Mouse (Mus musculus) left cerebral cortex, adult 18-20 months (tissue): ENCODE results near the gene Itm2c. TPM values are rescaled to one million over a fixed set of nuclear protein-coding genes. Genes with fewer than 3 reads are reported as not detected.

ENCODE experiments used
- DNase-seq, 2 experiments: peaks; one replicate each; pipeline ENCODE4 v3.0.0; 2021 to 2022; ENCODE audit warnings: low spot score in 2 of 2, mixed read lengths in 1 of 2
- long read RNA-seq, 2 experiments: library from polyadenylated mRNA; stranded (forward); transcript quantifications; one replicate each; pipeline ENCODE4 v2.0.0; 2021
- total RNA-seq, 2 experiments: library from RNA; stranded (reverse); gene quantifications; 2 replicates each; pipeline ENCODE4 v1.2.3; 2021

Gene Itm2c
- 100 to 1,000 TPM; 731 to 809 TPM for total RNA-seq
- long read RNA-seq, experiment 1, transcript Itm2c-201 (6 exons, 2,230 nt), result major isoform, 1,148 of 1,299 reads
- long read RNA-seq, experiment 1, transcript Itm2c-202 (3 exons, 768 nt), result minor isoform, 13 of 1,299 reads
- long read RNA-seq, experiment 1, partial matches to known transcripts, result 118 of 1,299 reads
- long read RNA-seq, experiment 1, other reads (novel, unspliced or antisense), result 20 of 1,299 reads
- long read RNA-seq, experiment 2, transcript Itm2c-202 (3 exons, 768 nt), result minor isoform, 17 of 1,056 reads
- long read RNA-seq, experiment 2, transcript Itm2c-201 (6 exons, 2,230 nt), result major isoform, 928 of 1,056 reads
- long read RNA-seq, experiment 2, partial matches to known transcripts, result 95 of 1,056 reads
- long read RNA-seq, experiment 2, other reads (novel, unspliced or antisense), result 16 of 1,056 reads

DNA sequence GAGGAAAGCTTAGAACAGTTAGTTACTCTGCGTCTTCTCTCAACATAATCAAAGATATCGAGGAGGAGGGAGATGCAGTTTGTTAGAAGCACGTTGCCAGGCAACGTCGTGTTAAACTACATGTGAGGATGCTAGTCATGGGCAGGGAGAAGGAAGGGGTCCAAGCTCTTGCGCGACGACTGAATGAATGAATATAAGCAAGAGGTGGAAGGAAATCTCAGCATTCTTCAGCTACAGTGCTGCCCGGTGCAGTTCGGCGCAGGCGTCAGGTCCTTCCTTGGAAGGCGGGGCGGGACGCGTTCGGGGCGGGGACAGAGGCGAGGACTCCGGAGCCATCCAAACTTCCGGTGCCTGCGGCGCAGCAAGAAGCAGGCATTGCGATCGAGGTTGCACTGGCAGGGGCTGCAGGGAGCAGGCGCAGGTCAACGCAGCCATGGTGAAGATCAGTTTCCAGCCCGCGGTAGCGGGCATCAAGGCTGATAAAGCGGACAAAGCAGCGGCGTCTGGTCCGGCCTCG is at the start of gene Itm2c:
TSS of gene Itm2c (plus strand) at position 51 of the 517 bp plus-strand sequence.
- peak; percentile 92 to 93 for DNase-seq

DNA sequence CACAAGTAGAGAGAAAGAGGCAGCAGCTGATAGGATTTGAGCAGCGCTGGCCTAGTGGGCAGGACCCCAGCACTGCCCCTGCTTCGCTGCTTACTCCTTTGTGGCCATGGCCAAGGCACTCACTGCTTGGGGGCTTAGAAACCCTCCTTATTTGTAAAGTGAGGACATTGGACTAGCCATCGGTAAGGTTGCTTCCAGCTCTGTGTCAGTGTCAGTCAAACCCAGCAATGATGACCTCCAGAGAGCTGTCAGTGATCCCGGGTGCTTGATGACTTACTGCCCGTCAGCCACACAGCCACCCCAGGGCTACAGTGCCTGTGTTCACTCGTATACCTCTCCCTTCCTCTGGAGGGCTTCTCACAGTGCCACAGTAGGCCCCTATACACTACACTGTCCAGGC is 49.1 kb upstream of the Itm2c start:
- no peak for DNase-seq

- DNase-seq, result no peak
These were observed 48.6 kb upstream of the Itm2c start for GRCm38 (mm10) chr1:85845476-85845875.

- DNase-seq, result no peak
These were observed 45.1 kb upstream of the Itm2c start for GRCm38 (mm10) chr1:85849016-85849415.

GRCm38 (mm10) chr1:85850851-85851250 is 43.2 kb upstream of the Itm2c start:
- DNase-seq, result no peak

DNA sequence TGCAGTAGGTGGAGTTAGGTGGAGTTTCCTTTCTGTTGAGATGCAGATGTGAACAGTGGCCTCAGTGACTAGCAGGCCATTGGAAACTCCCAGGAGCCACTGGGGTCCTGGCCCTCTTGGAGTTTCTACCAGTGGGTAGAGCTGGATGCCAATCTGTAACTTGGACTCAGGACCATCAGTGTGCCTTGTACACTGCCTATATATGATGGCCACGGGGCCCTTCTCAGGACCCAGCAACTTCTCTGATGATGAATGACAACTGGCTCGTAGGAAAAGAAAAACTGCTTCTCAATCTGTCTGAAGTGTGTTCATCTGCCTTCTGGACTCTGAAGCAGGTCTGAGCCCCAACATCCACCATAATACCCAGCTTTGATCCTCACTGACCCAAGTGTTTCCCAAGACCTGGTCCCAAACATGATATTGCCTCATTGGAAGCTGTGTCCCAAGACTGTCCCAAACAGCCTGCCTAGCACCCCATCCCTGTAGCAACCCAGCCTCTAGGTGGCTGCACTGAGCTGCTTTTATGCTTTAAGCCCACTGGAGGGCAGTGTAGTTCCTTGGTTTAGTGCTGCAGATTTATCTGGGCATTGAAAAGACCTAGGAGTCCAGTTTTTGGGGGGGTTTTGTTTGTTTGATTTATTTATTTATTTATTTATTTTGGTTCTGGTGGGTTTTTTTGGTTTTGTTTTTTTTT is 40.9 kb upstream of the Itm2c start:
- peak; percentile 75 to 79 for DNase-seq

- no peak for DNase-seq
These were observed 40.2 kb upstream of the Itm2c start for GRCm38 (mm10) chr1:85853865-85854264.

DNA sequence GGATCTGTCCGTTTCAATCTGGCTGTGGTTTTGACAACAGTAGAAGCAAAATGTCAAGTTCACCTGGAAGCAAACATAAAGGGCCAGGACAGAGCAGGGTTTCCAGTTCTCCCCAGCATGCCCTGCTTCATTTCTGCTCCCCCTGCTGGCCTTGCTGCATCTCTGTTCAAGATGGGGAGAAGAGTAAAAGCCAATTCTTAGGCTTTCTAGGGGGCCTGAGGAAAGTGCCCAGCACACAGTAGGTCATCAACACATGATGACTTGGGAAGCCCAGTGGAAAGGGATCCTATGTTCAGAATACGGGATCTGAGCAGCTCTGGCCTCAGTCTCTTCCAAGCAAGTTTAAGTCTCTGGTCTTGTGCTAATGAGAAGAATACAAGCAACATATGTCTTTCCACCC is 39.6 kb upstream of the Itm2c start:
- no peak for DNase-seq

GRCm38 (mm10) chr1:85856266-85856665 is 37.8 kb upstream of the Itm2c start:
- no peak for DNase-seq

GRCm38 (mm10) chr1:85857261-85857754 is 36.8 kb upstream of the Itm2c start:
- DNase-seq, result peak in 1 of 2 experiments; percentile 22

GRCm38 (mm10) chr1:85864383-85864782 is 29.7 kb upstream of the Itm2c start:
- DNase-seq, result peak in 1 of 2 experiments; percentile 49

GRCm38 (mm10) chr1:85870001-85870400 is 24.1 kb upstream of the Itm2c start:
- DNase-seq, result peak; percentile 58 to 64

DNA sequence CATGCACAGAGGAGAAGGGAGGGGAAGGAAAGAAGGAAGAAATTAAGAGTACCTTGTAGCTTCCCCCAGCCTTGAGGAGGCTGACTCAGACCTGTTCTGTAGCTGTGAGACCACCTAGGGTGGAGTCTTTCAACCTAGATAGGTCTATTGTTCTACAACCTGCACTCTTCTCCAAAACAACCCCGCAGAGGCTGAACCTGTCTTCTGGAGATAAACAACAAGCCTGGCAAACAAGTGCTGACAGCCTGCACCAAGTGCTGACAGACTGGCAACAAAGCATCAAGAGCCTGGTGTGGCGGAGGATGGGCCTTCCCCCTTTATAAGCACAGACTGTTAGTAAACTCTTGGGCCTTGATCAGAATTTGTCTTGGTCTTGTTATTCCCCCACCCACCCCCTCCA is 23.5 kb upstream of the Itm2c start:
- no peak for DNase-seq

DNA sequence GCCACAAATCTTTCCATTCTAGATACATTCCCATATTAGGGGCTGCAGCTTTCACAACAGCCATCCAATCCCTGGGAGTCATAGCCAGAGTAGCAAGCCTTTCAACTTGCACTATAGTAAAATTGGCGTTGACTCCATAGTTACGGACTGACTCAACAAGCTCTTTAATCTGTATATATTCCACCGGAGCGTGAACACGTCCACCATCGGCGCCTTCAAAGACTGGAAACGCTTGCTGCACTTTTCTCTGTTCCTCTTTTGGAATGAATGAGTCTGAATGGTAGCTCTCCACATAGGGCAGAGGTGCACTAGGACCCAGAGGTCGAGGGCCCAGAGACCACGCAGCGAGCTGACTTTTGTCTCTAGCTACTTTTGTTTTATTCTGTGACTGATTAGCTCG is 12.1 kb upstream of the Itm2c start:
- no peak for DNase-seq

DNA sequence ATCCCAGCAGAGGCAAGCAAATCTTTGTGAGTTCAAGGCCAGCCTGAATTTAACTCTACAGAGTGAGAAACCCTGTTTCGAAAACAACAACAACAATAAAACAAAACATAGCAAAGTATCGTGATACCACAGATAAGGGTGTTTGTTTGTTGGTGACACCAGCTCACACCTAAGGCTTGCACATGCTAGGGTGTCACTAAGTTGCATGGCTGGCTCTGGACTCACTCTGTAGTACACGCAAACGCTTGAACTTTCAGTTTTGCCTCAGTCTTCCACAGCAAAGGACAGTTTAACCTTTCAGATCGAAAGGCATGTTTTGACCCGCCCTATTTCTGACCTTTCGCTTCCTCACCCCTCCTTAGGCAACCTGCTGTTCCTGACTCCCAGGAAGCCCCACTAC is 6.9 kb upstream of the Itm2c start:
- DNase-seq, result no peak

DNA sequence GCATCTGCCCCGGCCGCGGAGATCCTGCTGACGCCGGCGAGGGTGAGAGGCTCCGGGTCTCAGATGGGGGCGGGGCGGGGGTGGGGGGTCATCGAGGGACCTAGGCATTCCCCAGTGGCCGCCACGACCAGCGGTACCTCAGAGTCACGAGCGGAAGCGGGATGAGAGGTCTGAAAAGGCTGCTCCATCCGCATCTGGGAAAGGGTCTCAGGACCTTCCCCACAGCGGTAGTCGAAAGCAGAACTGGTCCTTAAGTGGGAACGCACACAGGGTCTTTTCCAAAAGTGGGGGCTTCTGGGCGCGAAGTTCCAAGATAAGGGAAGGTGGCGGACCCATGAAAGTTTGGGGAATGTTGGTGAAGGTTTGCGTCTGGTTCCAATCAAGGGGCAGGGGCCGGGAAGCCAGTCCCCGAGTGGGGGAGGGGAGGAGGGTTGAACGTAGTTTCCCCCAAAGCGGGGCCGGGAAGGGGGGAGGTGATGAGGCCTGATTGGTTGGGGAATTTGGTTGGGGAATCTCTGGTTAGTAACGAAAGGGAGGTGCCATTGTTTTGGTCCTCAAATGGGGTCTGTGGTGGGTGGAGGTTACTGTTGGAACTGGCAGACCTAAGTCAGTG is 773 bp downstream of the Itm2c start:
- no peak for DNase-seq

- peak; percentile 63 to 74 for DNase-seq
These were observed 1.3 kb downstream of the Itm2c start for GRCm38 (mm10) chr1:85895391-85895837.

DNA sequence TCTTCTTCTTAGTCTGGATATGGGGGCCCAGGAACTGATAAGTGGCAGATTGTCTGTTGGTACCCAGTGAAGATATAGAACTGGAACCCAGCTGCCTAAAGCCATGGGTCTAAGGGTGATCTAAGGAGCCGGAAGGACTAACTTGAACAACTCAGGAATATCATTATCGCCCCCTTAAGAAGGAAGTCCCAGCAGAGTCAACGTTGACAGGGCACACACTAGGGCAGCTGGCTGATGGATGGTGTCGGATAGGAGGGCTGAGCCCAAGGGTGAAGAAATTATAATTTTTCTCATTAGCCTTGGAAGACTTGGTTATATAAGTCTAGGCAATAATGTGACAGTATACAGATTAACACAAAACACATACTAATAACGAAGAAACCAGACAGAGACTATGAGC is 2.0 kb downstream of the Itm2c start:
- DNase-seq, result no peak

DNA sequence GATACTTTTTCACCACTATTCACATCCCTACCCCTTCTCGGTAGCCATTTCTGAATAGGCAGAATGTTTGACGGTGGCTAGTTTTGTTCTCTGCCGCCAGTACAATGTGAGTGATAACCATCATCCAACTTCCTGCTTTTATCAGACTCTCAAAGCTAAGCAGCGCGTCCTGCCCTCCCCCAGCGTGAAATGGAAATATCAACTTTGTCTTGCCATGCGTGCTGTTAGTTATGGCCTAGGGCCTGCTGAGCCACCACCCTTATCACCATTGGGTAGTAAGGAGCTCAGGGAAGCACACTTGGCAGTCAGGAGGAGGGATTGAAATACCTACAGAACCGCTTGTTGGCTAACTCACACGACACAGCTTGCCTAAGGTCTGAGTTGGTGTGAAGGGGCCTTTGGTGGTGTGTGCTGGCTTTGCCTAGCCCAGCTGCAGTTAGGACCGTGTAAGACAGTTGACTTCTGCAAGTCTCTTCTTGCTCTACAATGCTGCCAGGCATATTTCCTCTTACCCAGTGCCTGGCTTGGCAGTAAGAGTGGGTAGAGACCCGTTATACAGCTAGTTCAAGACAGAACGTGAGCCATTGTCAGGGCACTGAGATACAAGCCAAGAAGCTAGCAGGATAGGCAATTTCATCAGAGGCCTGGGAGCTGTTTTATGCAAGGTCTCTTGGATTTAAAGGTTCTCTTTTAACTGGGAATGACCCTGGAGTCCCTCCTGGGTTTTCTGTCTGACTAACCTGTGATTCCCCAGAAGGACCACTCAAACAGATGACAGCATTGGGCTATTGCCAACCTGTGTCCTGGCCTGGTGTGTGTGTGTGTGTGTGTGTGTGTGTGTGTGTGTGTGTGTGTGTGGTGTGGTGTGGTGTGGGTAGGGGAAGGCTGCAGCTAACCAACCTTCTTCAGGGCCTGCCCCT is 3.0 kb downstream of the Itm2c start:
- DNase-seq, result no peak
